Mouse (Mus musculus): ENCODE results near the gene Uqcr11. TPM values are rescaled to one million over a fixed set of nuclear protein-coding genes. Genes with fewer than 3 reads are reported as not detected.

Uqcr11 gene
- polyA plus RNA-seq, 1 experiment from 2014 or later, result 790 TPM

DNA sequence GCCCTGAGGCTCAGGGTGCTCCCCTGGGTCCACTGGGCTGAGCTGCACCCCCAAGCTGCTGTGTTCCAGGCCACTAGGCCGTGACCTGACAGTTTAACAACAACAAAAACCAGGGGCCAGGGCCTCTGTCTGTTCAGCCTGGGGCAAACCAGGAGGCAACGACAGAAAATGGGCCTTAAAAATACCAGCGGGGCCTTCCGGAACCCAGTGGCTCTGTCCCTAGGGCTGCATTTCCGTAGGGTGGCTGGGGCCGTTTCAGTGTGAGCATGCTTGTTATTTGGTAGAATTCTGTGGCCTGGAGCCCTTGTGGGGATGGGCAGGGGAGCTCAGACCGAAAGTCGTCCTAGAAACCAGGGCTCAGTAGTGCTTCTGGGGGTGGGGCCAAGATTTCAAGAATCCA is 23.2 kb upstream of the Uqcr11 start:
- H3K9ac ChIP-seq, result no peak overlapping the region
- H3K27ac ChIP-seq, result no peak overlapping the region
- 75% methylated on average over 8 of the region's 8 CpGs for whole genome bisulfite sequencing
- peaks cover 60% of the 10 kb centered on the region for H3K36me3 ChIP-seq
- H3K4me2 ChIP-seq, result no peak overlapping the region
- no peak for ATAC-seq (replicated peaks; ENCODE audit: low FRiP score)
- H3K4me1 ChIP-seq, result peaks cover 37% of the 10 kb centered on the region
- no peaks in the 10 kb centered on the region for H3K9me3 ChIP-seq (replicated peaks)
- no peaks in the 10 kb centered on the region for H3K27me3 ChIP-seq
- H3K4me3 ChIP-seq (replicated peaks), result no peak overlapping the region

DNA sequence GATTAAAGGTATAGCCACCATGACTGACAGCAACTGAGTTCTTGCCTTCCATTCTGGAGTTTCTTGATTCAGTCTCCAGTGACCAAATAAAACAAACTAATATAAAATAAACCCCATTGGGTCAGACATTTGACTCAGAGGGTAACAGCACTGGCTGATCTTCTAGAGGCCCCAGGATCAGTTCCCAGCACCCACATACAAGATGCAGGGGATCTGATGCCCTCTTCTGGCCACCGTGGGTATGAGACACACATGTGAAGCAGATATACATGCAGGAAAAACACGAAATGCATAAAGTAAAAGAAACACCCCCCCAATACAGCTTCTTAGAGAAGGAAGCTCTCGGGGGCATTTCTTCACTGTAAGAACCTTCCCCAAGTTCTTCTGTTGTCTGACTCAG is 18.4 kb upstream of the Uqcr11 start:
- Histone ChIP-seq H3K27me3 (no peaks in the 10 kb centered on the region), H3K9ac (no peak overlapping the region), H3K4me1 (peaks cover 18% of the 10 kb centered on the region), H3K4me2 (no peak overlapping the region), H3K9me3 (replicated peaks) (no peaks in the 10 kb centered on the region), H3K4me3 (replicated peaks) (no peak overlapping the region), H3K36me3 (peaks cover 100% of the 10 kb centered on the region), H3K27ac (no peak overlapping the region)
- WGBS, result 93% methylated on average over 3 of the region's 3 CpGs
- no peak for ATAC-seq (replicated peaks; ENCODE audit: low FRiP score)

GRCm38 (mm10) chr10:80423562-80423961 is 16.9 kb upstream of the Uqcr11 start:
- no peak overlapping the region for H3K27ac ChIP-seq
- H3K9ac ChIP-seq, result no peak overlapping the region
- no peak overlapping the region for H3K4me3 ChIP-seq (replicated peaks)
- no peak overlapping the region for H3K4me2 ChIP-seq
- H3K36me3 ChIP-seq, result peaks cover 100% of the 10 kb centered on the region
- H3K27me3 ChIP-seq, result no peaks in the 10 kb centered on the region
- no peaks in the 10 kb centered on the region for H3K9me3 ChIP-seq (replicated peaks)
- 52% methylated on average over 4 of the region's 4 CpGs for WGBS
- peaks cover 25% of the 10 kb centered on the region for H3K4me1 ChIP-seq
- peak; percentile 59; the same call in 1 of the 2 replicates for ATAC-seq (replicated peaks; ENCODE audit: low FRiP score)

- Histone ChIP-seq H3K9me3 (replicated peaks) (no peaks in the 10 kb centered on the region), H3K27ac (no peak overlapping the region), H3K9ac (no peak overlapping the region), H3K27me3 (no peaks in the 10 kb centered on the region), H3K4me1 (peaks cover 29% of the 10 kb centered on the region), H3K4me3 (replicated peaks) (no peak overlapping the region), H3K4me2 (no peak overlapping the region), H3K36me3 (peaks cover 100% of the 10 kb centered on the region)
- 86% methylated on average over 9 of the region's 9 CpGs for WGBS
- peak; percentile 41; the same call in 1 of the 2 replicates for ATAC-seq (replicated peaks; ENCODE audit: low FRiP score)
Measured at GRCm38 (mm10) chr10:80421651-80422472, 15.2 kb upstream of the Uqcr11 start.

- WGBS, result 90% methylated on average over 8 of the region's 8 CpGs
- Histone ChIP-seq H3K27me3 (no peaks in the 10 kb centered on the region), H3K4me2 (no peak overlapping the region), H3K4me1 (peaks cover 29% of the 10 kb centered on the region), H3K27ac (no peak overlapping the region), H3K9me3 (replicated peaks) (no peaks in the 10 kb centered on the region), H3K36me3 (peaks cover 100% of the 10 kb centered on the region), H3K4me3 (replicated peaks) (no peak overlapping the region), H3K9ac (no peak overlapping the region)
- ATAC-seq (replicated peaks; ENCODE audit: low FRiP score), result no peak
Measured at GRCm38 (mm10) chr10:80421208-80421607, 14.6 kb upstream of the Uqcr11 start.

DNA sequence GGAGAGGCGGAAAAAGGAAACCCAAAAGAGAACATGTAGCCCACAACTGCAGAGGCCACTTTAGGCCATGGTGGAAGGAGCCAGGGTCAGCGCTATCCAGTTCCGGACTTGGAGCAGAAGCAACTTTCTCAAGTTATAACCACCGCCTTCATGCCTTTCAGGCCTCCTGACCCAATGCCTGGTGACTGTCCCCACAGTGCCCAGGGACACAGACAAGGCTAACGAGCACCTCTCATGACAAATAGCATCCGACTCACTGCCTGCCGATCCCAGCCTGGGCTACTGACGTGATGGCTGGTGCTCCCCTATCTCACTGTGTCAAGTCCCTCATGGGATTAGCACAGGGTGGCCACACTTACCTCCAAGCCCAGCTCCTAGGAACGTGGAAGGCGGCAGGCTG is 14.1 kb upstream of the Uqcr11 start:
- Histone ChIP-seq H3K9me3 (replicated peaks) (no peaks in the 10 kb centered on the region), H3K4me3 (replicated peaks) (no peak overlapping the region), H3K36me3 (peaks cover 100% of the 10 kb centered on the region), H3K9ac (no peak overlapping the region), H3K27ac (no peak overlapping the region), H3K4me1 (peaks cover 29% of the 10 kb centered on the region), H3K4me2 (no peak overlapping the region), H3K27me3 (no peaks in the 10 kb centered on the region)
- 93% methylated on average over 10 of the region's 10 CpGs for WGBS
- no peak for ATAC-seq (replicated peaks; ENCODE audit: low FRiP score)

DNA sequence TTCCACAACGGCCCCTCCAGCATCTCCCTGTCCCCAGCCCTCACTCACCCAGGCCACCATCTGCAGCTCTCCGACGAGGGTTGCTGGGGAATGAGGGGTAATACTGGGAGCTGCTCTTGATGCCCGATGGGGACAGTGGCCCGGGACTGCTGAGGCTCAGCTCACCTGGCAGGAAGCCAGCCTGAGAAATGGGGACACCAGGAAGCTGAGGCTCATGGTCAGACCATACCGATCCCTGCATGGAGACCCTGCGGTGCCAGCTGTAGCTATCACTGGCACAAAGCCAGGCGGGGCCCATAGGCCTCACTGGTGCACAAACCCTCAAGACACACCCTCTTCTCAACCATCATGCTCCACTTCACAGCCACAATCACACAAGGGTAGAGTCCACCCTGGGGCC is 12.8 kb upstream of the Uqcr11 start:
- no peak overlapping the region for H3K27ac ChIP-seq
- 84% methylated on average over 8 of the region's 8 CpGs for WGBS
- H3K36me3 ChIP-seq, result peaks cover 100% of the 10 kb centered on the region
- H3K27me3 ChIP-seq, result no peaks in the 10 kb centered on the region
- peaks cover 29% of the 10 kb centered on the region for H3K4me1 ChIP-seq
- no peaks in the 10 kb centered on the region for H3K9me3 ChIP-seq (replicated peaks)
- 0 out of 2 replicates have a peak overlapping the region, but pooled peaks have one; percentile 21 for H3K9ac ChIP-seq
- H3K4me3 ChIP-seq (replicated peaks), result no peak overlapping the region
- H3K4me2 ChIP-seq, result no peak overlapping the region
- ATAC-seq (replicated peaks; ENCODE audit: low FRiP score), result no peak

DNA sequence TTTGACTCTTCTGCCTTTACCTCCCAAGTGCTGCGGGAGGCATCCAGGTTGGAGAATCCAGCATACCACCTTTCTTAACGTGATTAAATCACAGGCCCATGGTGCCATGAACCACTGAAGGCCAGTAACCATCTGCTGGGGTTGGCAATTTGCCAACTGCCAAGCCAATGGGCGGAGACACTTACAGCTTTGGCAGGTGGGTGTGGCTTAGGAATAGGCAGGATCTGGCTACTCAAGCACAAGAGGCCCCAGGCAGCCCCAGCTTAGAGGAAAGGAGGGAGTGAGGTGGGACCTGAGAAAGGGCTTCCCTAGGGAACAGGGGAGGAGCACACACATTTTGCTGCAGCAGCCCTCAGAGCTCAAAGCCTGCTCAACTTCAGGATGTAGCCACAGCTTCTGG is 11.7 kb upstream of the Uqcr11 start:
- H3K9ac ChIP-seq, result no peak overlapping the region
- H3K4me1 ChIP-seq, result peaks cover 20% of the 10 kb centered on the region
- no peak overlapping the region for H3K27ac ChIP-seq
- 67% methylated on average over 3 of the region's 3 CpGs for WGBS
- ATAC-seq (replicated peaks; ENCODE audit: low FRiP score), result no peak
- no peaks in the 10 kb centered on the region for H3K9me3 ChIP-seq (replicated peaks)
- H3K4me3 ChIP-seq (replicated peaks), result no peak overlapping the region
- H3K27me3 ChIP-seq, result no peaks in the 10 kb centered on the region
- peaks cover 100% of the 10 kb centered on the region for H3K36me3 ChIP-seq
- no peak overlapping the region for H3K4me2 ChIP-seq

DNA sequence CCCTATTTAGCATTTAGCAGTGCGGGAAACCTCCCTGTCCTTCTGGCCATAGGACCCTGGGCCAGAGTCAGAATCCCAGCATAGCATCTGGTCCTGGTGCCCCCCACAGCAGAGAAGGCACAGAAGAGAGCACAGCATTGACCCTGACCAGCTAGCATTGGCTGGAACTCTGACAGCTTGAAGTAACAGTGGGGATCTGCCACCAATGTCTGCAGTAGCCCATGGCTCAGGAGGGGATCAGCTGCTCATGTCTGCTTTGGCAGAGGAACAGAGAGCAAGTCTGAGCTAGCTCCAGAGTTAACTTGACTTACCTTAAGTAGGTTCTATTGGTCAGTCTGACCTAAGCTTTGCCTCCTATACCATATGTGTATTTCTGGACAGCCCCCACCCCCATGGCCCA is 11.2 kb upstream of the Uqcr11 start:
- ATAC-seq (replicated peaks; ENCODE audit: low FRiP score), result no peak

DNA sequence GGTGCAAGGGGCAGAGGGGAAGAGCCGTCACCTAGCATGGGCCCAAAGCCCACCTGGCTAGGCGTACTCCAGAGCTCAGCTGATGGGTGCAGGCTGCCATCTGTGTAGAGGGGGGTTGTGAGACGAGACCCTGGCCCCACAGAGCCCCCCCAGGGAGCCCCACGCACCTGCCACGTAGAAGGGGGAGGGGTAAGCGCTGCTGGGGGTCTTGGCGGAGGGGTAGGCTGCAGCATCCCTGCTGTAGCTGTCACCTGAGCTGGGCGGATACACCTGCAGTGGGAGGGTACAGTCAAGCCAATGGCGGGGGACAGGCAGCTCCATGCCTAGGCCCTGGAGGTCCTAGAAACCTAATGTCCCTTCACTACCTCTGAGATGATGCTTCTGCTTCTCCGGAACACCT is 10.7 kb upstream of the Uqcr11 start:
- Histone ChIP-seq H3K4me1 (peaks cover 18% of the 10 kb centered on the region), H3K9ac (no peak overlapping the region), H3K4me2 (no peak overlapping the region), H3K9me3 (replicated peaks) (no peaks in the 10 kb centered on the region), H3K27me3 (no peaks in the 10 kb centered on the region), H3K27ac (no peak overlapping the region), H3K4me3 (replicated peaks) (no peak overlapping the region), H3K36me3 (peaks cover 100% of the 10 kb centered on the region)
- 93% methylated on average over 10 of the region's 10 CpGs for WGBS
- no peak for ATAC-seq (replicated peaks; ENCODE audit: low FRiP score)

More for the DNA sequence above, 11.2 kb upstream of the Uqcr11 start:
- Histone ChIP-seq H3K36me3 (peaks cover 100% of the 10 kb centered on the region), H3K27me3 (no peaks in the 10 kb centered on the region), H3K4me1 (peaks cover 18% of the 10 kb centered on the region), H3K27ac (no peak overlapping the region), H3K9me3 (replicated peaks) (no peaks in the 10 kb centered on the region), H3K4me3 (replicated peaks) (no peak overlapping the region), H3K9ac (no peak overlapping the region), H3K4me2 (no peak overlapping the region)
- whole genome bisulfite sequencing, result 100% methylated on average over 1 of the region's 1 CpGs

DNA sequence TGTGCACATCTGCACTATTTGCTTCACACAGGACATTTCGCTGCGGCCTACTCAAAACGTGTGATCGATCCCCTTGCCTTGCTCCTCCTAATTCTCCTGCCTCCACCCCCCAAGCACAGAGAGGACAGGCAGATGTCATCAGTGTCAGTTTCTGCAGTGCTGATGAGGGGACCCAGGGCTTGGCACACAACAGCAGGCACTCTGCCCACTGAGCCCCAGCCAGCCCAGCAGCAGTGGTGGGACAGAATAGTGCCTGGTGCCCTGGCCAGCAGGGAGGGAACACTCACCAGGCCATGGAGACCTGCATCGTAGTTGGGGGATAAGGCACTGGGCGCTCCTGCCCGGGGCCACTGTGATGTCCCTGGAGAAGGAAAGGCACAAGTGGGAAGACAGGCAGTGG is 8.9 kb upstream of the Uqcr11 start:
- H3K4me1 ChIP-seq, result peaks cover 18% of the 10 kb centered on the region
- WGBS, result 95% methylated on average over 7 of the region's 7 CpGs
- H3K27me3 ChIP-seq, result no peaks in the 10 kb centered on the region
- no peak overlapping the region for H3K4me2 ChIP-seq
- no peaks in the 10 kb centered on the region for H3K9me3 ChIP-seq (replicated peaks)
- H3K9ac ChIP-seq, result no peak overlapping the region
- ATAC-seq (replicated peaks; ENCODE audit: low FRiP score), result no peak
- peaks cover 100% of the 10 kb centered on the region for H3K36me3 ChIP-seq
- no peak overlapping the region for H3K27ac ChIP-seq
- no peak overlapping the region for H3K4me3 ChIP-seq (replicated peaks)

GRCm38 (mm10) chr10:80412656-80413541 is 6.3 kb upstream of the Uqcr11 start:
- no peak overlapping the region for H3K9ac ChIP-seq
- H3K4me2 ChIP-seq, result no peak overlapping the region
- H3K9me3 ChIP-seq (replicated peaks), result no peaks in the 10 kb centered on the region
- no peaks in the 10 kb centered on the region for H3K27me3 ChIP-seq
- H3K36me3 ChIP-seq, result peaks cover 93% of the 10 kb centered on the region
- no peak overlapping the region for H3K27ac ChIP-seq
- 84% methylated on average over 44 of the region's 44 CpGs for WGBS
- H3K4me1 ChIP-seq, result peaks cover 5% of the 10 kb centered on the region
- H3K4me3 ChIP-seq (replicated peaks), result no peak overlapping the region
- no peak for ATAC-seq (replicated peaks; ENCODE audit: low FRiP score)
